Mouse (Mus musculus) CH12.LX (cell line): Measurements from ENCODE around the gene Pitpna. TPM values are rescaled to one million over a fixed set of nuclear protein-coding genes. Genes with fewer than 3 reads are reported as not detected.

Experiments used
- DNase-seq: peaks from one replicate; pipeline ENCODE4 v3.0.0-alpha.2; 2013; ENCODE audit errors: extremely low read depth
- H3K27ac ChIP-seq: 2 replicates; pipeline ENCODE4 v1.5.1; 2012; ENCODE audit warnings: low read depth, mild to moderate bottlenecking, control low read depth, moderate library complexity; ENCODE audit not compliant: insufficient read depth
- H3K27me3 ChIP-seq: replicated peaks from 2 replicates; pipeline ENCODE3; 2012; ENCODE audit warnings: inconsistent platforms
- H3K36me3 ChIP-seq, 2 experiments: replicated peaks in 1 of 2; 2 replicates each; pipeline versions ENCODE3 to v1.6.1; 2012; ENCODE audit warnings: inconsistent platforms in 1 of 2, low read length in 1 of 2, mild to moderate bottlenecking in 1 of 2, mixed read lengths in 1 of 2, moderate library complexity in 1 of 2; ENCODE audit not compliant: control insufficient read depth in 1 of 2, insufficient read depth in 1 of 2
- H3K4me1 ChIP-seq, 2 experiments: 2 replicates each; pipeline ENCODE4 v1.6.1; 2012; ENCODE audit warnings: inconsistent platforms in 1 of 2, moderate library complexity in 1 of 2; ENCODE audit not compliant: insufficient read depth in 2 of 2, control insufficient read depth in 1 of 2
- H3K4me2 ChIP-seq: 2 replicates; pipeline ENCODE4 v1.6.1; 2012; ENCODE audit warnings: low read depth, mild to moderate bottlenecking, control low read depth; ENCODE audit not compliant: poor library complexity, insufficient read depth, severe bottlenecking
- H3K4me3 ChIP-seq, 3 experiments: fragments of 150-350 bp in 1 of 3; sonication (generic) in 1 of 3; replicated peaks in 1 of 3; 2 replicates each; pipeline versions ENCODE3 to v1.5.1; 2011 to 2012; ENCODE audit warnings: low read depth in 2 of 3, low read length in 2 of 3, mild to moderate bottlenecking in 2 of 3, moderate library complexity in 2 of 3, control low read depth in 1 of 3, improper control_type of control experiment in 1 of 3, inconsistent platforms in 1 of 3, mixed read lengths in 1 of 3; ENCODE audit not compliant: poor library complexity in 1 of 3
- H3K79me2 ChIP-seq: replicated peaks from 2 replicates; pipeline ENCODE4 v1.6.1; 2012; ENCODE audit warnings: mild to moderate bottlenecking, moderate library complexity; ENCODE audit not compliant: control insufficient read depth, poor library complexity, insufficient read depth, severe bottlenecking; ENCODE audit errors: extremely low read depth
- H3K9ac ChIP-seq: 2 replicates; pipeline ENCODE4 v1.6.1; 2012; ENCODE audit warnings: low read depth, mild to moderate bottlenecking, control low read depth, moderate library complexity; ENCODE audit not compliant: insufficient read depth
- H3K9me3 ChIP-seq: replicated peaks from 2 replicates; pipeline ENCODE3; 2012; ENCODE audit warnings: low read length, inconsistent platforms, mixed read lengths
- BHLHE40 ChIP-seq: IDR thresholded peaks from 2 replicates; pipeline ENCODE4 v1.6.1; 2011; ENCODE audit warnings: mild to moderate bottlenecking, low read depth, low read length, improper control_type of control experiment
- CHD2 ChIP-seq: IDR thresholded peaks from 2 replicates; pipeline ENCODE4 v1.6.1; 2011; ENCODE audit warnings: low read length, improper control_type of control experiment
- JUND ChIP-seq: conservative IDR thresholded peaks from 2 replicates; pipeline ENCODE4 v1.6.1; 2011; ENCODE audit warnings: low read depth, low read length, improper control_type of control experiment
- MAFK ChIP-seq: IDR thresholded peaks from 2 replicates; pipeline ENCODE4 v1.6.1; 2011; ENCODE audit warnings: low read length, improper control_type of control experiment; ENCODE audit not compliant: insufficient replicate concordance
- NELFE ChIP-seq: IDR thresholded peaks from 2 replicates; pipeline ENCODE4 v1.6.1; 2011; ENCODE audit warnings: low read depth, low read length, improper control_type of control experiment
- SIN3A ChIP-seq: IDR thresholded peaks from 2 replicates; pipeline ENCODE4 v1.6.1; 2012; ENCODE audit warnings: low read length, improper control_type of control experiment, inconsistent platforms
- USF1 ChIP-seq: IDR thresholded peaks from 2 replicates; pipeline ENCODE4 v1.6.1; 2014; ENCODE audit warnings: low read depth, mild to moderate bottlenecking, inconsistent platforms, low read length, improper control_type of control experiment
- USF2 ChIP-seq: conservative IDR thresholded peaks from 2 replicates; pipeline ENCODE4 v1.6.1; 2011; ENCODE audit warnings: low read depth, low read length, improper control_type of control experiment
- ZC3H11A ChIP-seq: IDR thresholded peaks from 2 replicates; pipeline ENCODE4 v1.6.1; 2012; ENCODE audit warnings: low read depth, mild to moderate bottlenecking, inconsistent platforms, low read length, improper control_type of control experiment
- ZKSCAN1 ChIP-seq: IDR thresholded peaks from 2 replicates; pipeline ENCODE4 v1.6.1; 2012; ENCODE audit warnings: low read depth, inconsistent platforms, low read length, improper control_type of control experiment, borderline replicate concordance
- dilution Hi-C: fragments of 300-500 bp; cut with MboI; formaldehyde crosslinking; loops from 2 replicates; pipeline ENCODE4 v1.14.3; 2020; ENCODE audit warnings: low sequenced_read_pairs; ENCODE audit not compliant: extremely low pct_unique_long_range_greater_than_20kb, extremely low pct_ligation_motif_present
- in situ Hi-C: fragments of 300-500 bp; cut with MboI; formaldehyde crosslinking; loops from 3 replicates; pipeline ENCODE4 v1.14.3; 2019; ENCODE audit warnings: low sequenced_read_pairs, low pct_ligation_motif_present, low pct_unique_long_range_greater_than_20kb, mixed read lengths
- polyA plus RNA-seq: library from polyadenylated mRNA; unstranded; fragments of >175 nt; gene quantifications from 2 replicates; pipeline ENCODE4 v1.2.1, GENCODE M21; 2012; ENCODE audit warnings: low read depth; ENCODE audit not compliant: insufficient read length
- total RNA-seq, 2 experiments: library from RNA; depleted of rRNA; stranded (reverse); fragments of 300-350 nt in 1 of 2; fragments of >200 nt in 1 of 2; gene quantifications; 2 replicates each; pipeline ENCODE4 v1.2.3; 2012 to 2014

Pitpna gene
- total and polyA plus RNA-seq, 3 experiments = 61.8 to 243 (median 80.7) TPM

DNA sequence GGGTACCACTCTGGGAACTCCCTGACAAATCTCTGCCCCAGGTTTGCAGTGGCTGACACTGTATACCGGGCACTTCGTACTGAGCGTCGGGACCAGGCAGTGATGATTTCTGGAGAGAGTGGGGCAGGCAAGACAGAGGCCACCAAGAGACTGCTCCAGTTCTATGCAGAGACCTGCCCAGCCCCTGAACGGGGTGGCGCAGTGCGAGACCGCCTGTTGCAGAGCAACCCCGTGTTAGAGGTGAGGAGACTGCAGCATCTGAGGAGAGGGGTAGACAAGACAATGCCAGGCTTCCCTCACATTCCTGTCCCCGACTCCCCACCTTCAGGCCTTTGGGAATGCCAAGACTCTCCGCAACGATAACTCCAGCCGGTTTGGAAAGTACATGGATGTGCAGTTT lies 70.4 kb downstream of the Pitpna start:
- Histone ChIP-seq H3K9ac (no peak overlapping the region), H3K36me3 (peaks cover 56 to 63% of the 10 kb centered on the region in 2 experiments), H3K27ac (no peak overlapping the region), H3K79me2 (peaks cover 16% of the 10 kb centered on the region), H3K4me2 (no peak overlapping the region), H3K4me3 (no peak overlapping the region), H3K4me1 (peaks cover 3 to 39% of the 10 kb centered on the region in 2 experiments; a peak in 3 of 4 replicates), H3K27me3 (no peaks in the 10 kb centered on the region), H3K9me3 (no peaks in the 10 kb centered on the region)
- dilution Hi-C loops (no loop called here), in situ Hi-C loops (no loop called here)
- no peak for DNase-seq
- TF ChIP-seq SIN3A (no peak), USF1 (no peak)

DNA sequence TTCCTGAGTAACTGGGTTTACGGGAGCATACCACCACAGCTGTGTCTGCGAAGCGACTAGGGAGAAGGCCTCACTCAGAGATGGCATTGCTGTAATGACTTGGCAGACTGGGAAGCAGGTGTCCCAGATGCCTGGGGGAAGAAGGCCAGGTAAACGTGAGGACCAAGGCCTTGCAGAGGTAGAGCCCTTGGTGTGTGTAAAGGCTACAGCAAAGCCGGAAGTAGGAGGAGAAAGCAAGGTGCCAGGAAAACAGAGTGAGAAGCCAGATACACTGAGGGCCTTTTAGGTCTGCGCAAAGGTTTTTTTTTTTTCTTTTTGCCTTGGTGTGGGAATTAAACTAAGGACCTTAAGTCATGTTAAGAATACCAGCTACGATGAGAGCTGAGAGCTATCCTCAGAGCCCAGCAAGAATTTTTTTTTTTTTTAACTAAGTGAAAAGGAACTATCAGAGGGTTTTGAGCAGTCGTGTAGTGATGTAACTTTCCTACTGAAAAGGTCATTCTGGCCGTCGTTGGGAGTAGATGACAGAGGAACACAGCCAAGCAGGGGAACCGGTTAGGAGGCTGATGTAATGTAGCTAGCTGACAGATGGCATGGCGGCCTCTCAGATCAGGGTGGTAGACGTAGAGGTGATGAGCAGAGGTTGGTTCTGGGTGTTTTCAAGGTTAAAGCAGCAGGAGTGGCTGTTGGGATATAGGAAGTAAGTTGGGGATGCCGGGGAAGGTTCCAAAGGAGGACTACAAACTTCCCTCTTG lies 71.3 kb downstream of the Pitpna start:
- H3K27ac ChIP-seq = no peak overlapping the region
- H3K9me3 ChIP-seq = no peaks in the 10 kb centered on the region
- H3K36me3 ChIP-seq = peaks cover 60 to 68% of the 10 kb centered on the region in 2 experiments
- H3K27me3 ChIP-seq = no peaks in the 10 kb centered on the region
- no peak for DNase-seq
- H3K4me3 ChIP-seq = no peak overlapping the region
- H3K4me1 ChIP-seq = peaks cover 3 to 36% of the 10 kb centered on the region in 2 experiments; a peak in 3 of 4 replicates
- no peak overlapping the region for H3K9ac ChIP-seq
- dilution Hi-C loops (no loop called here), in situ Hi-C loops (no loop called here)
- peaks cover 16% of the 10 kb centered on the region for H3K79me2 ChIP-seq
- H3K4me2 ChIP-seq = no peak overlapping the region
- no peak for TF ChIP-seq BHLHE40
- TF ChIP-seq ZKSCAN1 = no peak
- no peak for TF ChIP-seq NELFE
- no peak for TF ChIP-seq MAFK
- TF ChIP-seq CHD2 = no peak
- no peak for TF ChIP-seq ZC3H11A
- TF ChIP-seq JUND = no peak

DNA sequence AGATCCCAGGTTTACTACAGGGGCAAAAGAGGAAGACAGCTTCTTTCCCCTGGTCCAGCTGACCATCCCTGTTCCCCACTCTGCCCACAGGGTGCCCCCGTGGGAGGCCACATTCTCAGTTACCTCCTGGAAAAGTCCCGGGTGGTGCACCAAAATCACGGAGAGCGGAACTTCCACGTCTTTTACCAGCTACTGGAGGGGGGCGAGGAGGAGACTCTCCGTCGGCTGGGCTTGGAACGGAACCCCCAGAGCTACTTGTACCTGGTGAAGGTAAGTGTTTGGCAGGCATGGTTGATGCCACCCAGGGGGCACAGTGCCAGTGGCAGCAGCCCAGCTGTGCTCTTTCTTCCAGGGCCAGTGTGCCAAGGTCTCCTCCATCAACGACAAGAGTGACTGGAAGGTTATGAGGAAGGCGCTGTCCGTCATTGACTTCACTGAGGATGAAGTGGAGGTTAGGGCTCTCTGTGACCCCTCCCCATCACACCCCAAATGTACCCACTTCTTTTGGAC lies 72.2 kb downstream of the Pitpna start:
- Histone ChIP-seq H3K4me2 (no peak overlapping the region), H3K36me3 (peaks cover 63 to 75% of the 10 kb centered on the region in 2 experiments), H3K9ac (no peak overlapping the region), H3K4me3 (no peak overlapping the region), H3K27ac (no peak overlapping the region), H3K9me3 (no peaks in the 10 kb centered on the region), H3K79me2 (peaks cover 16% of the 10 kb centered on the region), H3K27me3 (no peaks in the 10 kb centered on the region), H3K4me1 (peaks cover 3 to 27% of the 10 kb centered on the region in 2 experiments; a peak in 3 of 4 replicates)
- no peak for DNase-seq
- dilution Hi-C loops = no loop called here
- no peak for TF ChIP-seq USF2
- TF ChIP-seq, all 38 proteins: peak for 0
- in situ Hi-C loops = no loop called here
